8 mouse cellular contexts compared by ENCODE assay signal in the genomic region with DNA sequence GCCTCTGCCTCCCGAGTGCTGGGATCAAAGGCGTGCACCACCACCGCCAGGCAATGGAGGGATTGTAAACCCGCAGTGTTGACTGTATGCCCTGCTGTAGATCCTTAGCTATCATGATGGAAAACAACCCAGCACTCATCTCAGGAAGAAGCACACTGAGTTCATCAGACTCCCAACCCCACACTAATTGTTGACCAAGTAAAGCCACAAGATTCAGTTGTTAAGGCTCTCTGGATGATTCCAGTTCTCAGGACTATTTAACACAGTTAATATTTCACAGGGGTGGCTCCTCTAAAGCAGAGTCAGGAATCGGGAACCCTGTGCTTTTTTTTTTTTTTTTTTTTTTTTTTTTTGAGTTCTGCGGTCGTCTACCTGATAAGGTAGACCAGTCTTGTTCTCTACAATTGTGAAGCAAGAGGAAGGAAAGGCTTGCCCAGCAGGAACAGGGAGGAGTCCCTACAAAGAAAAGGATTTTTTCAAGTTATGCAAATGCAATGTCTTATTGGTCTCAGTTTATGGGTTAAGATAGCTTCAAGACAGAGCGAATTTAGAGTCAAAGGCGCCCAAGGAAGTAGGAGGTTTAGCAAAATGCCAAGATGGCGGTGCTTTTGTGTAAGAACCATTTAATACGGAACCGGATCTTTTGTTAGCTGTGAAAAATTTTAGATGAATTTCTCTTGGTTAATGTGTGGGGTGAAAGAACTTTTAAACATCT. TPM values are rescaled to one million over a fixed set of nuclear protein-coding genes. Genes with fewer than 3 reads are reported as not detected.
DNase-seq lines count a peak whose midpoint lies in the region; ATAC-seq lines count a peak whose summit lies in the region.

No protein-coding gene starts in this region.

- H3K36me3 ChIP-seq in megakaryocyte, embryonic 14.5 days (replicated peaks; ENCODE audit: low read length): peaks cover 4% of the 10 kb centered on the region
- no peaks in the 10 kb centered on the region for H3K36me3 ChIP-seq in embryonic facial prominence, embryonic 15.5 days
- no peaks in the 10 kb centered on the region for H3K36me3 ChIP-seq in kidney, embryonic 14.5 days (ENCODE audit: control insufficient read depth, insufficient read depth, low read length)
- H3K36me3 ChIP-seq in midbrain, embryonic 13.5 days: no peaks in the 10 kb centered on the region

- peak overlapping the region; percentile 68; the same call in 1 of the 2 replicates for H3K27ac ChIP-seq in embryonic facial prominence, embryonic 15.5 days (replicated peaks)
- H3K27ac ChIP-seq in kidney, embryonic 14.5 days (ENCODE audit: low read depth, low read length): peak overlapping the region; percentile 37; the same call in 1 of the 2 replicates
- H3K27ac ChIP-seq in midbrain, embryonic 13.5 days: no peak overlapping the region

- peaks cover 62% of the 10 kb centered on the region for H3K4me1 ChIP-seq in megakaryocyte, embryonic 14.5 days
- peaks cover 45% of the 10 kb centered on the region for H3K4me1 ChIP-seq in embryonic facial prominence, embryonic 15.5 days
- H3K4me1 ChIP-seq in kidney, embryonic 14.5 days (ENCODE audit: control insufficient read depth, insufficient read depth, low read length): peaks cover 27% of the 10 kb centered on the region
- H3K4me1 ChIP-seq in midbrain, embryonic 13.5 days (replicated peaks): peaks cover 40% of the 10 kb centered on the region

- no peaks in the 10 kb centered on the region for H3K9me3 ChIP-seq in megakaryocyte, embryonic 14.5 days
- H3K9me3 ChIP-seq in embryonic facial prominence, embryonic 15.5 days (replicated peaks): no peaks in the 10 kb centered on the region
- H3K9me3 ChIP-seq in kidney, embryonic 14.5 days (ENCODE audit: control insufficient read depth, low read length): no peaks in the 10 kb centered on the region
- no peaks in the 10 kb centered on the region for H3K9me3 ChIP-seq in midbrain, embryonic 13.5 days

- no peak overlapping the region for H3K9ac ChIP-seq in embryonic facial prominence, embryonic 15.5 days
- H3K9ac ChIP-seq in kidney, embryonic 14.5 days (ENCODE audit: low read depth, low read length): no peak overlapping the region
- no peak overlapping the region for H3K9ac ChIP-seq in midbrain, embryonic 13.5 days (replicated peaks)

- no peak for DNase-seq in thymus, adult 18-20 months
- DNase-seq in thymus, postnatal 36 days: no peak
- DNase-seq in layer of hippocampus, postnatal 25 days (ENCODE audit: extremely low spot score in 1 of 2, low spot score in 1 of 2): no peak

- H3K4me2 ChIP-seq in embryonic facial prominence, embryonic 15.5 days (replicated peaks): peak overlapping the region; percentile 94
- H3K4me2 ChIP-seq in kidney, embryonic 14.5 days (replicated peaks; ENCODE audit: low read depth, low read length): peak overlapping the region; percentile 97
- H3K4me2 ChIP-seq in midbrain, embryonic 13.5 days (replicated peaks): peak overlapping the region; percentile 96

- WGBS in embryonic facial prominence, embryonic 15.5 days: 40% methylated on average over 12 of the region's 12 CpGs
- 46% methylated on average over 12 of the region's 12 CpGs for WGBS in kidney, embryonic 14.5 days
- 47% methylated on average over 10 of the region's 12 CpGs for WGBS in midbrain, embryonic 13.5 days

- no peaks in the 10 kb centered on the region for H3K27me3 ChIP-seq in megakaryocyte, embryonic 14.5 days (replicated peaks)
- H3K27me3 ChIP-seq in embryonic facial prominence, embryonic 15.5 days: peaks cover 27% of the 10 kb centered on the region
- H3K27me3 ChIP-seq in kidney, embryonic 14.5 days (ENCODE audit: control insufficient read depth, insufficient read depth, low read length): peaks cover 6% of the 10 kb centered on the region
- H3K27me3 ChIP-seq in midbrain, embryonic 13.5 days: peaks cover 76% of the 10 kb centered on the region

- peak overlapping the region; percentile 98 for H3K4me3 ChIP-seq in megakaryocyte, embryonic 14.5 days (replicated peaks)
- H3K4me3 ChIP-seq in embryonic facial prominence, embryonic 15.5 days (replicated peaks): peak overlapping the region; percentile 62
- peak overlapping the region; percentile 52 for H3K4me3 ChIP-seq in kidney, embryonic 14.5 days (ENCODE audit: low read length)
- peak overlapping the region; percentile 61 for H3K4me3 ChIP-seq in midbrain, embryonic 13.5 days (replicated peaks)

- ATAC-seq in megakaryocyte, adult 5-6 weeks (ENCODE audit: poor library complexity, severe bottlenecking): no peak
- no peak for ATAC-seq in embryonic facial prominence, embryonic 15.5 days (ENCODE audit: insufficient number of reproducible peaks, low FRiP score, low TSS enrichment, low read depth)
- no peak for ATAC-seq in kidney, embryonic 14.5 days (ENCODE audit: low FRiP score, low TSS enrichment)
- ATAC-seq in midbrain, embryonic 13.5 days: no peak

RNA-seq across cellular contexts. Expression of a gene that starts 1.1 kb away (rescaled TPM):
- 4.7 and 12.2 TPM in 2 replicates for polyA plus RNA-seq in megakaryocyte, embryonic 14.5 days (2012; ENCODE audit: insufficient read depth, low replicate concordance)
- total RNA-seq in megakaryocyte, adult 5-6 weeks (2015): 7.0 and 9.4 TPM in 2 replicates
- 5.4 and 6.2 TPM in 2 replicates for total RNA-seq in megakaryocyte, adult 5-6 weeks (2017)
- 6.9 and 7.5 TPM in 2 replicates for polyA plus RNA-seq in embryonic facial prominence, embryonic 15.5 days (2015; fragmentation: Nextera tagmentation; extraction: Ambion mirVana)
- polyA plus RNA-seq in kidney, embryonic 14.5 days (2014; fragmentation: Nextera tagmentation; extraction: Ambion mirVana): 2.7 and 4.2 TPM in 2 replicates
- 0.89 and 1.0 TPM in 2 replicates for polyA plus RNA-seq in midbrain, embryonic 13.5 days (2015; fragmentation: Nextera tagmentation; extraction: Ambion mirVana)
- total RNA-seq in layer of hippocampus, postnatal 25 days (2021): 100 to 1,000 TPM; 157 to 184 TPM
